Mouse (Mus musculus) cerebellum, postnatal 36 days (tissue): ENCODE data around the gene Trio.
"Not testable (repeated sequence)": the region's sequence is repeated elsewhere in the genome, so short reads cannot be mapped to it uniquely, and the experiment has no call there.

Source experiments
- DNase-seq, 2 experiments: peaks; one replicate each; pipeline ENCODE4 v3.0.0; 2021 to 2022; ENCODE audit warnings: mixed read lengths in 2 of 2

Gene Trio

DNA sequence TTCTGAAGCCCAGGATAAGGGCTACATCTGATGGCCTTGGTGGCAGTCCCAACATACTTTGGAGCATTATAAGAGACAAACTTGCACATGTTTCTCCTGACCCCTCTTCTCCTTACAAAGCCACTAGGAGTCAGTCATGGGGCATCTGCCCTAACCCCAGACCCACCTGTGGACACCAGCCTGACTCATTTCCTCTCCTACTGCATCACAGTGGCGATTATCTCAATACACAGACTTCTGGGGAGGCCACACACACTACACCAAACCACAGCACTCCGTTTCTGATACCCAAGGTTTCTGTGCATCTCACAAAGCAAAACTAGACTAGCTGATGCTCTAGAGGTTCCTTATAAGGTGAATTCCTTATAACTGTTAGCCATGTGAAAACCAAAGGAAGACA is 153.4 kb downstream of the Trio start:
- no peak for DNase-seq

DNA sequence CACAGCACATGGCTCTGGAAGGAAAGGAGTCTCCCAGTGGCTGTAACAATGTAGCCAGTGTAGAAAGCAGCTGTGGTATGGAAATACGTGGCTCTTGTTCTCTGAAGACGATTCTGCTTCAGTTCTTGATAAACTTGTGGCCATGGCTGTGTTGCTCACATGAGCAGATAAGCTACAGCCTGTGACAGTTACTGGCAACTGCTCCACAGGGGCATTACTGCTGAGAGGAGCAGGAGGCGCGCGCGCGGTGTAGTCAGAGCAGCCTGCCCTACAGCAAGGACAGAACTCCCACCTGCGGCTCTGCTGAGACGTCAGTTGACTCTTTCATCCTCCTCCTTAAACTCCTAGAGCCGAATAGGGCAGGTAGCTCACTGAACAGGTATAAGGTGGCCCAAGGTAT is 153.9 kb downstream of the Trio start:
- DNase-seq, result no peak

DNA sequence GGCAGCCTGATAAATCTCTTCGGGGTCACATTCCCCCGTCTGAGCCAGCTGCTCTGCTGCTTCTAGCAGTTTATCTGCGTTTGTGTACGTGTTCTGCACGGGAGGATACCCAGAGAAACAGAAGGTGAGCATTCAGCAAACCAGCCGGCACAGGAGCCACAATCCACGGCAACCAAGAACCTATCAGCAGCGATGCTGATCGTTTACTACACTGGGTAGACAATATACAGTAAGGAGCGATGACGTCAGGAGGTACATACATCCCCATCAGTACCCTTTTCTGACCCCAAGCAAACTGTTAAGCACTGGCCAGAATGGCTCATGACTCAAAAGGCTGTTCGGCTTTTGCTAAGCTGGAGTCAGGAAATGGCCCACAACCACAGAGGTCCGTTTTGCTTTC is 154.4 kb downstream of the Trio start:
- DNase-seq, result no peak

DNA sequence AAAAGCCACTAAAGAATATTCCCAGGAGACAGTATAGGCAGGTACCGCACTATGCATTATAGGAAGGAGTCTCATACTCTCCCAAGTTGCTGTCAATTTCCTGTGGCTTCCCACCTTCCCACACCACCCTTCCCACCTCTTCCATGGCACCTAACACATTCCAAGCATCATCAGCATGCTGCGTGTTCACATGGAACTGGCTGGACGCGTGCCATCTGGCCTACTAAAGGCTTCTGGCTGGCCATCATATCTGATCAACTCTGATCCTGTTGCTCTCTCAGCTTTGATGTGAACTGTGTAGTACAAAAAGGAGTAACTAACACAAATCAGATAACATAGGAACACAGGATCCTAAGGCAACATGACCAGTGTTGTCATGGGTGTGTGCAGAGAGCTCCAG is 156.6 kb downstream of the Trio start:
- peak; percentile 45 to 49 for DNase-seq

DNA sequence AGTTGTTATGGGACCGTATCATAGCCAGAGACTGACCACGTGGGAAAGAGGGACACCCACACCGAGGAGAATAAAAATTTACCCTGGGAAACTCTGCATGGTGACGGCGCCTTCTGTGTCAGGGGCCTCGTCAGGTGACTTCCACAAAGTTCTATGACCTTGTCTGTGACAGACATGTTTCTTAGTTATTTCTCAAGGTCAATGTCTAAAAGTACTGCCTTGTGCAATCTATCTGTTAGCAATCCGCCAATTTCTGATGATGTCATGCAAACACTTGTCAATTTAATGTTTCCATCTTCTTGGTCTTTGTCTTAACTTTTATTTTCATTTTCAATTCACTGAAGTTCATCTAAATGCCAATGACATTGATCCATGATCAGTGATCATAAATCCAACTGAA is 157.8 kb downstream of the Trio start:
- DNase-seq, result no peak

DNA sequence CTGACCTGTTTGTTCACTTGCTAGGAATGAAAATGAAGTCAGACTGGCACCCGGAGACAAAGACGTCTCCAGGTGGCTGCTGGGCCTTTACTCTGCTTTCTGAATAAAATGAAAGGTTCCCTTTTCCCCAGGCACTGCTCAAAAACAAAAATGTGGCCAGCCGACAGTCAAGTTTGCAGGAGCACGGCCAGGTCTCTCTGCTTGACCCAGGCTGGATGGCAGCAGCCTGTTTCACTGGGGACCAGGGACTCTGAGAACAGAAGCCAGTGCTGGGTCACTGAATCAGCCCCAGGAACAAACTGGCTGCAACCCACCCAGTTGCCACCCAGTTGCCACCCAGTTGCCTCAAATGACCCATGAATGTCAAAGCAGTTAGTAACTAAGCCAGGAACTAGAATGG is 159.2 kb downstream of the Trio start:
- no peak for DNase-seq

DNA sequence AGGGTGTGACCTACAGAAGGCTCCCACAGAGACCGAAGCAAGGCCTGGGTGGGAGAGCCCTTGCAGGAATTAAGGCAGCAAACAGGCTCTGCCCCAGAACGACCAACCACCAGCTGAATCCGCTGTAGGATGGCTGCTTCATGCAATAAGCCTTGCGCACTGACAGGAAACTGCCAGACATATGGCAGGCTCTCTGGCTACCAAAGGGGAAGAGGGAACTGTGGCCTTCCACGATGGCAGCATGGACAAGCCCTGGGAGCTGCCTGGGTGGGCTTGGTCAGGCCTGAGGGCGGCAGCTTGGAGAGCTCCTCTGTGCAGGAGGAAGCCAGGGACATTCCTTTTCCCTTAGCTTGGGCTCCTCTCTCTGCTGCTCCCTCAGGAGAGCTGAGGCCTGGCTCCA is 159.6 kb downstream of the Trio start:
- DNase-seq, result no peak

DNA sequence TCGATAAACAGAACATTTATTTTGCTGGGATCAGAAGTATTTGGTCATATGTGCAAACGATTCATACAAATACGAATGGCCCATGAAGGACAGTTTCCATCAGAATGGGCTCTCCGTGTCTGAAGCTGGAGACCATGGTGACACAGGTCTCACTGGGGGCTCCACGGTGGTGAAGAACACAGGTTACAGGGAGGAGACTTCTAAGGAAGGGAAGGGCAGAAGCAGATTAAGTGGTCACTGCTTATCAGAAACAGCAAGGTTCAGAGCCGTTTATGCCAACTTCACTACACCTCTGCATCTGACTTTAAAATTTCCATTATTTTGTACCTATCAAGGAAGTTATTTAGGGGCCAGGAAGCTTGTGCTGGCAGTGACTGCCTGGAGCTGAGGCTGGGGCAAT is 161.3 kb downstream of the Trio start:
- no peak for DNase-seq

DNA sequence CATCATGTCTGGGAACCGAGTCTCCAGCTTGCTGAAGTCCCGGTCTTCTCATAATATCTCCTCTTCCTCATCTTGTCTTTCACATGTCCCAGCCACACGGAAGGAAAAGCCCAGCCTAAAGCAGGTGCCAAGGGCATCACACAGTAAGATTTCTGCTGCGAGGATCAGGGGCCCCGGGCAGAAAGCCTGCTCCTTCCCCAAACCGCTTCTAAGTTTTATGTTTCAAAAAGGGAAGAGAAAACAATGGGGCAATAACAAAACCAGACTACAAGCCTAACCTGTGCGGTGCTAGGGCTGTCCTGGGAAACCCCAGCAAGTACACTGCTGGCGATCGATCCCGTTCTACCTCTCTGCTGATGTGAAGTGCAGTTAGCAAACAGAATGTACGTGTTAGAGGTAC is 162.7 kb downstream of the Trio start:
- DNase-seq, result no peak

DNA sequence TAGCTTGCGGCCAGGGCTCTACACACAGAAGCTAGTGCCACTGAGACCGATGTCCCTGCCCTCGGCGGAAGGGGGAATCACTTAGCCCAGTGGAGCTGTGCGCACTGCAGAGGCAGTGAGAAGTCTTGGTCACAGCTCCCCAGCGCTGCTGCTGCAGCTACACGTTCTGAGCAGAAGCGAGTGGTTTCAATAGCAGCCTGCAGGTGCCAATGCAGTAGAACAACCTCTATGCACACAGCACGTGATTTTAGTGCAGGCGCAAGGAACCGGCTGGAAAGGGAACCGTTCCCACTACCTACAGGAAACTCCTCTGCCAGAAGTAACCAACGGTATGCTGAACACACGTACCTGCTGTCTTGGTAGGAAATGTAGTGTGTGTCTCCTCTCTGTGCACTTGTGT is 165.2 kb downstream of the Trio start:
- no peak for DNase-seq

DNA sequence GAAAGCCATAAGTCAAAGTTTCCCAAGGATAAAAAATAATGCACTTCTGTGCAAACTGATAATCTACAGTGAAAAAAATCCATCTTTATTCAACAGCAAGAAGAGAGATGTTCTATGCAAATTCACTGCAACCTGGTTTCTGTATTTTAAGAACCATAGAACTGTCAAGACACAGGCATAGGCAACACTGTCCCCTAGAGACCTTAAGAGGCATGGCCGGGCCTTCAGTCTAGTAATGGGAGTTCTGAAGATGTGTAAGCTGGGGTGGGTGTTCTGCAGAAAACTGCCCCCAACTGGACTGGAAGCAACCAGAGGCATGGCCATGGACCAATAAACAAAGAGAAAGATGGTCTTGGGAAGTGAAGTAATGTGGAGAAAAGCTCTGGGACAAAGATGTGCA is 166.1 kb downstream of the Trio start:
- peak; percentile 41 to 43 for DNase-seq

DNA sequence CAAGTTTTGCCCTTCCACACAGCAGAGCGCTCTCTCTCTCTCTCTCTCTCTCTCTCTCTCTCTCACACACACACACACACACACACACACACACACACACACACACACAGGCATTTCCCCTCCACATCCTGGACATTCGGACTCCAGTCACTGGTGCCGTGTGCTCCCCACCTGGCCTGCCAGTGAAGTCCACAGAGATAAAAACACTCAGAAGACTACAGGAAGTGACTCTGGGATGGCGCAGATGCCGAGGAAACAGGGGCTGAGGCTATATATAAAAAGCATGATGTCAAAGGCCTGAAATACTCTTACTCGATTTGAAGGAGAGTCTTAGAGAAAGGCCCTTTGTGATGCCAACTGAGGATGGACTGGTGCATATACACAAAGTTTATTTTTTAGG is 166.5 kb downstream of the Trio start:
- no peak for DNase-seq

DNA sequence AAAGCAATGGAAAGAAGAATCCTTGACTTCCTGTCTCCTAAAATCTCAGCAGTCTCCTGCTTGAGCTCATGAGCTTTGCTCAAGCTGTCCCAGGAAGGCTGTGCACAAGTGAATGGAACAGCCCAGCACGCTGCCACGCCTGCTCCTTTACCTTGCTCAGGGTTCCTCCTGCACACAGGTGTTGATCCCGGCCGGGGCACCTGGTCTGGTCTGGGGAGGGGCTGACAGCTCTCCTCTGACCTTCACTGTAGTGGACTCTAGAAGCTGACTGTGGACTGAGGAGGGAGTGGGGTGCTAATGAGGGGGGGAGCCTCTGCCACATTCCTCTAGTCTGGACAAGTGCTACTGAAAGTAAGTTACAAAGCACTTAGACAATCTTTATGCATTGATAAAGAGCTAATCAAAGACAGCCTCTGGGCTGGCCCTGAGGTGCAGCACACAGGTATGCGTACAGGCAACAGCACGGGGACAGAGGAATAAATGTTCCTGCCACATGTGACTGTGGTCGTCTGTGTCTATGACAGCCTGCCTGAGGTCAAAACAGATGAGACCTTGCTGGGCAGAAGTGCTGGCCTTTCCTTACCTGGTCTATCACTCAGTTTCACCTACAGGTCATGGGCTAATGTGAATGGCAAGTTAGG is 167.3 kb downstream of the Trio start:
- no peak for DNase-seq

DNA sequence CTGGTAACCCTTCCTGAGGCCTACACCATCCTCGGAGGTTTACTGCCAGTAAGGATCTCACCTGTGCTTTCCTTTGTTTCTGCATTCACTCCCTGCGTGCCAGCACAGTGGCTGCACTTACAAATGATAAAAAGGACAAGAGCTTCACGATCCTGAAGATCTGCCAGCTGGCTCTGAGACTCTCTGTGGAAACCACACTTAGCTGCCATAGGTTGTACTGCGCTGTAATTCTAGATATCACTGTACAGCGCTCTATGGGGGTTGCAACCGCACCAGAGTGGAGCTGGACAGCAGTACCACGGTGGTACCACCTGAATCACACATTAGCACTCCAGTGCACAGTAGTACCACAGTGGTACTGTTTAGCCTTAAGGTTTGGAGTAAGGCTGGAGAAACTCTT is 168.4 kb downstream of the Trio start:
- DNase-seq, result peak; percentile 24 to 29

DNA sequence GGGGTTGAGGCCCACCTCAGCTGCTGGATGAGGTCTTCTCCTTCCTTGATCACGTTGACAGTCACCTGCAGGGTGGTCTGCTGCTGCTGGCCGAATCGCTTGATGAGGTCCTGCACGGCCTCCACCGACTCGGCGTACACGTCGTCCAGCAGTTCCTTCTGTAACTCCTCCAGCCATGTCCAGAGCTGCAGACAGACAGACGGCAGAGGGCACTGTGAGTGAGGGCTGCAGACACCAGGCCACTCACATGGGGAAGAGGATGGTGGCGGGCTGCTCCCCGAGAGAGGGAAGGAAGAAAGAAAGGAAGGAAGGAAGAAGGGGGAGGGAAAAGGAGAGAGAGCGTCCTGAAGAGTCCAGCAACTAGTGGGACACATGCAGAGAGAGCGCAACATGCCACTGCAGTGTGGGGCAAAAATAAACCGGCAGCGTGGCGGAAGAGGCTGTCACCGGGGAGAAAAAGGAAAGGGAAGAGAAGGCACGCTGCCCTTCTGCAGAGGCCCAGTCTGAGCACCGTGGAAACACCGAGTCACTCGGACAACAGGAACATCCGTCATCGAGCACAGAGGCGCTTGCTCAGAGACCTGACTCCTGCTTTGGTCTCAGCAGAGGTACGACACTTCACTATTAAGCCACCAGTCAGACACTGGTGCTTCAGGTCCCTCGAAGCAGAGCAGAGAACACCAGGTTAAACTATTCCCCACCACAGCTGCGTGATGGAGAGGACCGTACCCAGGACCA is 169.4 kb downstream of the Trio start:
- no peak for DNase-seq

DNA sequence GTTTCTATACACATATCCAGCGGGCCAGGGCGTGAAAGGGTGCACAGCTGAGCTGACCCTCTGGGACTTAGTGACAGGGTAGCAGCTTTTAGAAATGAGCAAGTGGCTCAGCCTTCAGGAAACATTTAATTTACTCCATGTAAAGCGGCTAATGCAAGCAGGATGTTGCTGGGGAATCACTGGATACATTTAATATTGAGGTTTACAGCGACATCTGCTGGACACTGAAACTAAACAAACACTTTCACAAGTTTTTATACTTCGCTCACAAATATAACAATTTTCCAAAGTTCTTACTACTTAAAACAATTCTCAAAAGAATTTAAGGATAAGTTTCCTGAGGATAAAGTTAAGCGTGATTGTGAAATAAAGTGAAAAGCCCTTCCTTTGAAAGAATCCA is 174.3 kb downstream of the Trio start:
- no peak for DNase-seq

DNA sequence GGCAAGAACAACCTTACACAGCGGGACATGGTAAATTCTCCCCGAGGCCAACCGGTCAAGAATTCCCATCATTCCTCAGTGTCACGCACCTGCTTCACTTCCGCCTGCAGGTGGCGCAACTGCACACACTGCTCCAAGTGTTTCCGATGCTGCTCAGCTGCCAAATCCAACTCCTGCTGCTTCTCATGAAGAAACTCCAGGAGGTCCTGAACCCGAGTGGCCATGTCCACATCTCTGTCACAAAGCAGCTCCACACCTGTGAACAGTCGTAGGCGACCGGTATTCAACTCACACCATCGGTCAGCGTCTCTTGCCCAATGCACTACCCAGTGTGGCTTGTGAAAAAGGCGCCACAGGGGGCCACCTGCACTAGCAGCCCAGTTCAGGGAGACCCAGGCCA is 174.7 kb downstream of the Trio start:
- peak; percentile 50 to 51 for DNase-seq

DNA sequence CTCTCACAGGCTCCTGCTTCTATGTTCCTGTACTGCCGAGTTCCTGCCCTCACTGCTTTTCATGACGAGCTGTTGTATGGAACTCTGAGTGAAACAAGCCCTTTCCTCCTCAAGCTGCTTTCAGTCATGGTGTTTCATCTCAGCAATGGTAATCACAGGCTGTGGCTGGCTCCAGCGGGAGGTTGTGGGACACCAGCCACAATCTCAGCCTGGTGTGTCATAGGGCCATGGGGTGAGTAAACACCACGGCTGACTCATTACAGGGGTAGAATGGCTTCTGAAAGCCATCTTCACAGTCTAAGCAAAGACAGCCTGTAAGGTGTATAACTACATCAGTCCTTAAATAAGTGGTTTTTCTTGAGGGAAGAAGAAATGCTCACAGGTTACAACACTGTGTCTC is 175.7 kb downstream of the Trio start:
- peak; percentile 42 to 47 for DNase-seq

DNA sequence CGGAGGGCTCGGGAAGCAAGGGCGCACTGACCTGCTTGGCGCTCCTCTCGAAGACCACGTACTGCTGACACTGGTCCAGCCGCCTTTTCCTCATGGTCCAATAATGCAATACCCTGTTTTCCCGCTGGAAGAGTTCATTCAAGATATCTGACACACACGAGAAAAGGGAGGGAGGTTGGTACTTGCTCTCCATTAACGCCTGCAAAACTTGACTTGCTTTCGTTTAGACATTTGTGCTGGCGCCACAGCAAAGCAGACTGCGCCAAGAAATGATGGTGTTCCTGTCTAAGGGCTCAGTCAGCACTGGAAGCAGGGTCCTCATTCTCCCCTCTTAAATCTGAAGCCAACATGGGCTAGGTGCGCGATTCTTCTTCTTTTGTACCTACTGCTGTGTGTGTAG is 184.0 kb downstream of the Trio start:
- no peak for DNase-seq

DNA sequence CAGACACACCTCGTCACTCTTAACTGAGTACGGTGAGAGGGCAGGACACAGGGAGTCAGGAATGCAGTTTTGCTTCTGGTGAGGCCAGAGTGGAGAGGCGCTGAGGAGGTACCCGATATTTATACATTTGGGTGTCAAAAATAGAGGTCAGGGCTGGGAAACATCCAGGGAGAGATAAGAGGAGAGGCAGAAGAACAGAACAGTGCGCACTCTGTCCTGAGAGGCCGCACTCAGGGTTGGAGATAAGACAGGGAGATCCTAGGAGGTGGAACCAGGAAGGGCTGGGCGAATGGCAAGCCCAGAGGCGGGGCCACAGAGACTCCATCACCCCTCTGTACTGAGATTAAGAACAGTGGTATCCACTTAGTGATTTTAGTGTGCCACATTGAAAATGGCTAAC is 185.1 kb downstream of the Trio start:
- DNase-seq, result no peak

DNA sequence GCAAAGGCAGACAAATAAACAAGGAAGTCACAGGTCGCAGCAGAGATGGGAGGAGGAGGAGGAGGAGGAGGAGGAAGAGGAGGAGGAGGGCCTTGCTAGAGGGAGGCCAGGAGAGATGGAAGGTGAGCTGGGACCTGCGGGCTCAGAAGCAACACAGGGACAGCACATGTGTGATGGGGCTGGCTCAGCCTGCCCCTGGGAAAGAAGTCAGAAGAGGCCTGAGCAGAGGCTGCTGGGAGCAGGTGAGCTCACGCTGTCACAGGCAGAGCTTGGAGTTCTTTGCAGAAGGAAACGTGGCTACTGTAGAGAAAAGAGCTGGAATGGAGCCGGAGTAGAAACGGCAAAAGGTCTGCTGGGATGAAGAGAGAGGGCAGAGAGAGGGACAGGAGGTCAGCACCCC is 185.5 kb downstream of the Trio start:
- no peak for DNase-seq

DNA sequence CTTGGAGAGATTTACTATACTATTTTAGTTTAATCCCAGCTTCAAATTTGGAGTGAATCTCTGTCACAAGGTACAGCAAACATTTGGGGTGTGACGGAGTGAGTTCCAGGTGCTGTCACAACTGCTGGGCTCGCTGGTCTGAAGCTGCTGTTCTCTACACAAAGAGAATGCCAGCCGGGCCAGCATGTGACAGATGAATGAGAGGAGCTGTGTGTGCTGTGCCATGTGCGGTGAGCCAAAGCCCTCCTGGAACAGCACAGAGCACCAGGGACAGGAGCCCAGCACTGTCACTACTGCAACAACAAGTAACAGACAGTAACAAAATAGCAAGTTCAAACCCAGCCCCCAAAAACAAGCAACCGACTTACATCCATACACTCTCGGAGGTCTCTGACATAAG is 194.0 kb downstream of the Trio start:
- DNase-seq, result no peak

DNA sequence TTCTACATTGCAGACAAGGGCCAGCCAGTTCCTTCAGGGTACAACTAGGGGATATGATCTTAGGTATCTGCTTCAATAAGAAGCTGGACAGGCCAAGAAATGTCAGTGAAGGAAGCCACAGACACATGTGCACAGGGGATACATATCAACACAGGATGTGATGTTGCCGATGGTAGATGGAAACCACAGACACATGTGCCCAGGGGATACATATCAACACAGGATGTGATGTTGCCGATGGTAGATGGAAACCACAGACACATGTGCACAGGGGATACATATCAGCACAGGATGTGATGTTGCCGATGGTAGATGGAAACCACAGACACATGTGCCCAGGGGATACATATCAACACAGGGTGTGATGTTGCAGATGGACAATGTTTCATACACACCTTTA is 197.8 kb downstream of the Trio start:
- not testable (repeated sequence) for DNase-seq

DNA sequence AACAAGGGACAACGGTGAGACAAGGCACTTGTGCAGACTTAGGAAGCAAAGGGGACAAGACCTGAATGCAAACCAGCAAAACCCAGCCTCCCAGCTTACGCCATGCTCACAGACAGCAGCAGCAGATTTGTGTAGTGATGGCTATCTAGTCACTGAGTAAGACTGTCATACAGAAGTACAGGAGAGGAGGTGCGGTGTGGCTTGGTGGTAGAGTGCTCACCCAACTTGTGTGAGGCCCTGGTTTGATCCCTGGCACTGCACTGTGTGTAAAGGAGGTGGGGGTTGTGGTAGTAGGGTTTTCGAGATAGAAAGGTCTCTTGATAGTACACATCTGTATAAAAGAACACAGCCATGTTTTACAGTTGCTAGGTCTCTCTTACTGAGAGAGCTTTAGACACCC is 198.8 kb downstream of the Trio start:
- DNase-seq, result no peak

DNA sequence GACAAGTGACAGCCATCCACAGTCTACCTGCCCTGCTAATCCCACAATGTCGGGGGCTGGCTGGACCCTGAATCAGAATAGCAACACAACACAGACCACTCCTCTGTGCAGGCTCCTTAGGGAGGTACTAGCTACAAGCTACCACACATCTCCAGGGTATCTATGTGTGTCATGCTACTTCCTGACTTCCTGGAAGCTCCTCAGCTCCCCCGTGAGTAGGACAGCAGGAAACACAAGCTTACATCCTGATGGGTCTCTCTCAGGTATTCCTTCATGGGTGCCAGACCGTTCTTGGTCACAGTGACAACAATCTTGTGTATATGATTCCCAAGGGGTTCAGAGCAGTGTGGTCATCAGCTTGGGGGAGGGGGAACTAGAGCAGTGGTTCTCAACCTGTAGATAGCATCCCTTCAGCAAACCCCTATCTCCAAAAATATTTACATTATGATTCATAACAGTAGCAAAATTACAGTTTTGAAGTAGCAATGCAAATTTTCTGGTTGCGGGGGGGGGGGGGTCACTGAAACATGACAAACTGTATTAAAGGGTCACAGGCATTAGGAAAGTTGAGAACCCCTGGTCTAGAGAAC is 199.5 kb downstream of the Trio start:
- no peak for DNase-seq
